Mouse (Mus musculus) testis, adult 2 months (tissue): Measurements from ENCODE around the gene Pafah2. TPM values are rescaled to one million over a fixed set of nuclear protein-coding genes. Genes with fewer than 3 reads are reported as not detected.

ENCODE experiments used
- H3K27ac ChIP-seq: fragments of 200-500 bp; 2 replicates; pipeline ENCODE4 v1.5.1; 2012; ENCODE audit warnings: low read depth, low read length; ENCODE audit not compliant: control insufficient read depth, insufficient read depth
- H3K27me3 ChIP-seq: fragments of 200-500 bp; 2 replicates; pipeline ENCODE4 v1.6.1; 2012; ENCODE audit warnings: mild to moderate bottlenecking, low read length, moderate library complexity; ENCODE audit not compliant: control insufficient read depth, insufficient read depth
- H3K36me3 ChIP-seq: fragments of 200-500 bp; 2 replicates; pipeline ENCODE4 v1.6.1; 2012; ENCODE audit warnings: mild to moderate bottlenecking, low read length; ENCODE audit not compliant: control insufficient read depth, insufficient read depth
- H3K4me1 ChIP-seq: fragments of 200-500 bp; 2 replicates; pipeline ENCODE4 v1.6.1; 2012; ENCODE audit warnings: low read length; ENCODE audit not compliant: control insufficient read depth, insufficient read depth
- H3K4me3 ChIP-seq: fragments of 200-500 bp; 2 replicates; pipeline ENCODE4 v1.5.1; 2012; ENCODE audit warnings: low read depth, mild to moderate bottlenecking, low read length, moderate library complexity, mixed read lengths; ENCODE audit not compliant: control insufficient read depth
- CTCF ChIP-seq: fragments of 200-500 bp; IDR thresholded peaks from 2 replicates; pipeline ENCODE4 v1.5.1; 2012; ENCODE audit warnings: low read depth, mild to moderate bottlenecking, inconsistent platforms, low read length, moderate library complexity; ENCODE audit not compliant: control insufficient read depth, insufficient read depth, insufficient replicate concordance
- POLR2A ChIP-seq: fragments of 200-500 bp; IDR thresholded peaks from 2 replicates; pipeline ENCODE4 v1.6.1; 2012; ENCODE audit warnings: low read depth, mild to moderate bottlenecking, inconsistent platforms, low read length, moderate library complexity; ENCODE audit not compliant: control insufficient read depth
- polyA plus RNA-seq: library from polyadenylated mRNA; depleted of rRNA; stranded (reverse); fragments of >200 nt; gene quantifications from 2 replicates; pipeline ENCODE4 v1.2.3, GENCODE M21; 2012; rRNA removed

The Pafah2 gene
- polyA plus RNA-seq, 1 experiment, result 37.2 TPM

DNA sequence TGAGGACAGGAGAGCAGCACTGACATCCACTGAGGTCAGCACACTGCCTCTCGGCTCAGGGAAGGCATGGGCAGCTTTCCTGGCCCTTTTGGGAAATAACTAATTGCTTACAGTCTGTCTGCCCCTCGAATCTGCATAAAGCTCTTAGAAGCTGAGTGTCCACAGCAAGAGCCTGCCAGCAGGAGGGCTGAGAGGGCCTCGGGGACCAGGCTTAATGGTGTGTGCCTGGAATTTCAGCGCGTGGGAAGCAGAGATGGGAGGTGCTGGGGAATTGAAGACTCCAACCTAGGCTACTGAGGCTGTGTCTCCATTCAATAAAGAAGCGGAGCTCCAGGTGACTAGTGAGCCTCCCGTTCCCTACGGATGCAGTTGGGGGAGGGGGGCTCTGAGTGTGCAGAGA, 78.1 kb downstream of the Pafah2 start:
- H3K27me3 ChIP-seq, result no peaks in the 10 kb centered on the region
- H3K36me3 ChIP-seq, result peaks cover 2% of the 10 kb centered on the region
- H3K4me1 ChIP-seq, result peaks cover 5% of the 10 kb centered on the region
- H3K4me3 ChIP-seq, result peak overlapping the region; percentile 76
- TF ChIP-seq CTCF (no peak), POLR2A (peak; percentile 24; the same call in 1 of the 2 replicates)
- no peak overlapping the region for H3K27ac ChIP-seq

DNA sequence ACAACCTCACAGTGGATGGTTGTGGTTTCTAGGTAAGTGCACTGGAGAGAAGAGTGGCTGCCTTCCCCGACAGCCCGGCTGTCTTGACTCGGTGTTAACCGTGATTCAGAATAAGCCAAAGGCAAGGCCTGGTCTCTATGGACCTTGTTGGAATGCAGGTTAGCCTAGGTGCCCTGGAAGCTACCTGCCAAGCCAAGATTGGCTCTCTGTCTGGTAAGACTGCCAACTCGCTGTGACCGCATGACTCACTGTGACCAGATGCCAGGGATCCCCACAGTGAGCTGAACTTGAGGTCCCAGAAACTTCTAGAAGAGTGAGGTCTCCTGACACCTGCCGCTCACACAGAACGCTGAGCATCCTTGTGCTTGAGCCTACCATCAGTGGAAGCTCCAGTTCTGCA, 80.8 kb downstream of the Pafah2 start:
- H3K4me1 ChIP-seq, result peaks cover 5% of the 10 kb centered on the region; the same call in 1 of the 2 replicates

More for the DNA sequence above, 80.8 kb downstream of the Pafah2 start:
- Histone ChIP-seq H3K4me3 (peak overlapping the region; percentile 73), H3K27me3 (no peaks in the 10 kb centered on the region), H3K36me3 (no peaks in the 10 kb centered on the region; the same call in none of the 2 replicates), H3K27ac (peak overlapping the region; percentile 5; the same call in 1 of the 2 replicates)
- no peak for TF ChIP-seq CTCF
- TF ChIP-seq POLR2A, result no peak

Other genes with a start within 250 kb of the Pafah2 start
- 110 and 114 TPM in 2 replicates for gene Cep85, start 209.2 kb upstream of the Pafah2 start, polyA plus RNA-seq
- gene Gm7534, start 193.3 kb upstream of the Pafah2 start, polyA plus RNA-seq, result not detected in 2 replicates
- gene Catsper4, start 168.9 kb upstream of the Pafah2 start, polyA plus RNA-seq, result 126 and 129 TPM in 2 replicates
- 0.88 and 1.2 TPM in 2 replicates for gene Cnksr1, start 157.9 kb upstream of the Pafah2 start, polyA plus RNA-seq
- gene E130218I03Rik, start 152.7 kb upstream of the Pafah2 start, polyA plus RNA-seq, result 0.11 and 0.26 TPM in 2 replicates
- 7.5 and 9.7 TPM in 2 replicates for gene Zfp593, start 150.7 kb upstream of the Pafah2 start, polyA plus RNA-seq
- gene Gm30191, start 149.4 kb upstream of the Pafah2 start, polyA plus RNA-seq, result 0.25 TPM in 1 of 2 replicates, not detected in the other
- 1.9 and 2.7 TPM in 2 replicates for gene Grrp1, start 142.2 kb upstream of the Pafah2 start, polyA plus RNA-seq
- 6.2 and 6.4 TPM in 2 replicates for gene Pdik1l, start 108.4 kb upstream of the Pafah2 start, polyA plus RNA-seq
- gene Trim63, start 81.2 kb upstream of the Pafah2 start, polyA plus RNA-seq, result 1.6 and 1.8 TPM in 2 replicates
- 19.1 and 21.3 TPM in 2 replicates for gene Slc30a2, start 53.1 kb upstream of the Pafah2 start, polyA plus RNA-seq
- gene Extl1, start 12.5 kb upstream of the Pafah2 start, polyA plus RNA-seq, result 0.25 and 0.26 TPM in 2 replicates
- gene Stmn1, start 72.0 kb downstream of the Pafah2 start, polyA plus RNA-seq, result 109 and 126 TPM in 2 replicates
- 65.0 and 67.1 TPM in 2 replicates for gene Paqr7, start 100.4 kb downstream of the Pafah2 start, polyA plus RNA-seq
- gene Aunip, start 114.7 kb downstream of the Pafah2 start, polyA plus RNA-seq, result 3.7 and 3.8 TPM in 2 replicates
- gene Mtfr1l, start 139.1 kb downstream of the Pafah2 start, polyA plus RNA-seq, result 286 and 306 TPM in 2 replicates
- gene Selenon, start 155.8 kb downstream of the Pafah2 start, polyA plus RNA-seq, result 1.4 and 1.6 TPM in 2 replicates